Mouse (Mus musculus): ENCODE measurements at regions not wholly inside any gene's neighbourhood (a gene's known extent, or its start where the extent isn't known, plus 50 kb on each side); places are given as distances from the start of the nearest gene placed in this dataset.

GRCm38 (mm10) chr12:77179138-77179537 is 58.8 kb upstream of the Fut8 start:
- no peak for DNase-seq

- DNase-seq: no peak
These were observed 59.9 kb upstream of the Fut8 start for GRCm38 (mm10) chr12:77177811-77178578.

- DNase-seq: no peak
These were observed 60.6 kb upstream of the Fut8 start for GRCm38 (mm10) chr12:77177303-77177702.

GRCm38 (mm10) chr12:77174032-77174431 is 63.9 kb upstream of the Fut8 start:
- no peak for DNase-seq

GRCm38 (mm10) chr12:77172540-77172939 is 65.4 kb upstream of the Fut8 start:
- no peak for DNase-seq

- no peak for DNase-seq
These were observed 67.7 kb upstream of the Fut8 start for GRCm38 (mm10) chr12:77170257-77170656.

- no peak for DNase-seq
These were observed 69.6 kb upstream of the Fut8 start for GRCm38 (mm10) chr12:77168367-77168766.

- no peak for DNase-seq
These were observed 81.2 kb upstream of the Fut8 start for GRCm38 (mm10) chr12:77156698-77157097.

GRCm38 (mm10) chr12:77155626-77156025 is 82.3 kb upstream of the Fut8 start:
- DNase-seq: no peak

- DNase-seq: no peak
These were observed 86.5 kb upstream of the Fut8 start for GRCm38 (mm10) chr12:77151471-77151870.

GRCm38 (mm10) chr12:77149835-77150234 is 88.1 kb upstream of the Fut8 start:
- no peak for DNase-seq

- no peak for DNase-seq
These were observed 89.8 kb upstream of the Fut8 start for GRCm38 (mm10) chr12:77148146-77148545.

GRCm38 (mm10) chr12:77143958-77144357 is 94.0 kb upstream of the Fut8 start:
- DNase-seq: no peak

GRCm38 (mm10) chr12:77143521-77143920 is 94.4 kb upstream of the Fut8 start:
- DNase-seq: no peak

GRCm38 (mm10) chr12:77143105-77143504 is 94.8 kb upstream of the Fut8 start:
- no peak for DNase-seq

- no peak for DNase-seq
These were observed 95.7 kb upstream of the Fut8 start for GRCm38 (mm10) chr12:77142224-77142623.

GRCm38 (mm10) chr12:77141260-77142201 is 96.4 kb upstream of the Fut8 start:
- DNase-seq: no peak

GRCm38 (mm10) chr12:77140656-77141055 is 97.3 kb upstream of the Fut8 start:
- no peak for DNase-seq

GRCm38 (mm10) chr12:77140141-77140540 is 97.8 kb upstream of the Fut8 start:
- DNase-seq: no peak

GRCm38 (mm10) chr12:77139718-77140117 is 98.2 kb upstream of the Fut8 start:
- DNase-seq: no peak

- DNase-seq: no peak
These were observed 99.3 kb upstream of the Fut8 start for GRCm38 (mm10) chr12:77138506-77139201.

GRCm38 (mm10) chr12:77137291-77137830 is 100.6 kb upstream of the Fut8 start:
- no peak for DNase-seq

GRCm38 (mm10) chr12:77135661-77136060 is 102.3 kb upstream of the Fut8 start:
- no peak for DNase-seq

Data from right cerebral cortex, postnatal 25 days (tissue).